9 mouse cellular contexts compared by ENCODE assay signal in the genomic region with DNA sequence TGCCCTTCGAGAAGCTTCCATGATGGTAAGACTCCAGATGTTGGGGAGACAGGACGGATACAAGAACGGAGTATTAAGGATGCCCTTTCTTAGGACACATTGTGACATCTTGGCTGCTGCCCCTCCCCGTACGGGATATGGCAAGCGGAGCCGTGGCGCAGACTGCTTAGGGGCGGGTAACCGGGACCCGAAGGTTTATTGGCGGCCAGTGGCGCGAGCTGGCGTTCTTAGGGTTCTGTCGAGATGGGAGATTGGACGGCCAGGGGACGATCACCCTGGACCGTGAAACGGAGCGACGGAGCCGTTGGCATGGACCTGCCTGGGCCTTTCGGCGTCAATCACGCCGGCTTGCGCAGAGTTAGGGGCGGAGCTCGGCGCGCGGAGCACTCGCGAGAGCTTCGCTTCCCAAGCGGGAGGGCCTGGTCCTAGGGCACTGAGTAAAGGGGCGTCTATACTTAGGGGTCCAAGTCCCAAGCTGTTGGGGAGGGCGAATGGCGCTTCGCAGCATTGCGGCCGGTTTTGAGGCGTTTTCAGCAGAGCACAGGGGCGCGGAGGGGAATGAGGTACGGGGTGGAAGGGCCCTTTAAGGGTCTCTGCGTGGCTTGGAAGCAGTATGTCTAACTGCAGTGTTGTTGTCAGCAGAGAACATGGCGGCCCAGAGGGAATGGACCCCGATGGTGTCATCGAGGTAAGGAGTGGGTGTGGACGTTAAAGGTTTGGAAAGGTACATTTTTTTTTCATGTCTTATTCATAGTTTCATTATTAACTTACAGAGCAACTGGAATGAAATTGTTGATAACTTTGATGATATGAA. TPM values are rescaled to one million over a fixed set of nuclear protein-coding genes. Genes with fewer than 3 reads are reported as not detected.
A peak's percentile ranks its signal among the peaks of the same experiment; 100 is the strongest.
DNase-seq lines count a peak whose midpoint lies in the region; ATAC-seq and TF ChIP-seq lines count a peak whose summit lies in the region.
"Had no signal": no experiment of that assay in that cellular context is flagged by ENCODE, and none has a peak within 500 bp of the region (broad histone marks: within the 10 kb centered on the region; RNA-seq: fewer than 3 reads in every experiment).

No protein-coding gene starts in this region.

- H3K27me3 ChIP-seq in ES-Bruce4 (ENCODE audit: control insufficient read depth, insufficient read depth, low read length, poor library complexity, severe bottlenecking): no peaks in the 10 kb centered on the region
- H3K27me3 ChIP-seq in forebrain, embryonic 16.5 days (replicated peaks; ENCODE audit: control insufficient read depth, insufficient read depth, low read length): no peaks in the 10 kb centered on the region

- TF ChIP-seq POLR2A in ES-Bruce4 (IDR thresholded peaks at IDR 0.05; ENCODE audit: insufficient read depth, low read length): no peak
- peak; percentile 98 for TF ChIP-seq POLR2A in lung, adult 2 months (IDR thresholded peaks at IDR 0.05; ENCODE audit: borderline replicate concordance, extremely low read depth, low read depth, low read length)

- H3K9me3 ChIP-seq in ES-Bruce4 (replicated peaks; ENCODE audit: control insufficient read depth, insufficient read depth, low read length, poor library complexity, severe bottlenecking): no peaks in the 10 kb centered on the region
- H3K9me3 ChIP-seq in forebrain, embryonic 16.5 days (ENCODE audit: control insufficient read depth, low read length): no peaks in the 10 kb centered on the region

- ATAC-seq in forebrain, embryonic 16.5 days: peak; percentile 93
- peak; percentile 40; the same call in 1 of the 2 replicates for ATAC-seq in neutrophil, adult 5-6 weeks (ENCODE audit: extremely low read depth, insufficient number of reproducible peaks, low FRiP score, poor library complexity, severe bottlenecking)

- peak overlapping the region; percentile 90 for H3K4me3 ChIP-seq in ES-Bruce4 (ENCODE audit: low read depth, low read length)
- H3K4me3 ChIP-seq in forebrain, embryonic 16.5 days (replicated peaks; ENCODE audit: low read length): peak overlapping the region; percentile 100
- H3K4me3 ChIP-seq in layer of hippocampus, adult 2 months: peak overlapping the region; percentile 100
- H3K4me3 ChIP-seq in lung, adult 2 months (replicated peaks; ENCODE audit: extremely low read depth, low read depth, low read length): peak overlapping the region; percentile 100

- TF ChIP-seq CTCF in ES-Bruce4 (IDR thresholded peaks at IDR 0.05; ENCODE audit: low read depth, low read length): no peak
- no peak for TF ChIP-seq CTCF in layer of hippocampus, adult 2 months (conservative IDR thresholded peaks at IDR 0.05)
- TF ChIP-seq CTCF in lung, adult 2 months (IDR thresholded peaks at IDR 0.05; ENCODE audit: insufficient read depth, low read length): no peak

- H3K4me2 ChIP-seq in forebrain, embryonic 16.5 days (ENCODE audit: low read length): peak overlapping the region; percentile 90

- DNase-seq in cerebellum, adult 18-20 months: peak; percentile 84 to 85
- peak; percentile 77 for DNase-seq in heart, postnatal 25 days (ENCODE audit: low spot score)
- DNase-seq in layer of hippocampus, adult 2 months (ENCODE audit: low spot score in 2 of 2): peak; percentile 78 to 81
- DNase-seq in lung, adult 2 months: peak; percentile 83
- peak; percentile 85 for DNase-seq in testis, postnatal 14 days (ENCODE audit: low spot score)

- TF ChIP-seq EP300 in ES-Bruce4 (IDR thresholded peaks at IDR 0.05; ENCODE audit: insufficient read depth, low read depth, low read length): 0 out of 2 replicates have a peak, but pooled peaks have one; percentile 16

- intact Hi-C loops in heart, postnatal 25 days (cut with DNase I): loop anchor here (1.0 to 5.0 kb wide), 3 partner anchors 19 to 251 kb away; a partner anchor contains a TSS

- no peaks in the 10 kb centered on the region for H3K4me1 ChIP-seq in ES-Bruce4 (ENCODE audit: control insufficient read depth, insufficient read depth, low read length)
- peaks cover 34% of the 10 kb centered on the region for H3K4me1 ChIP-seq in forebrain, embryonic 16.5 days (replicated peaks; ENCODE audit: control insufficient read depth, insufficient read depth, low read length)
- peaks cover 9% of the 10 kb centered on the region for H3K4me1 ChIP-seq in lung, adult 2 months (ENCODE audit: control insufficient read depth, insufficient read depth, low read length)

- H3K27ac ChIP-seq in ES-Bruce4 (ENCODE audit: insufficient read depth, low read length): peak overlapping the region; percentile 95
- peak overlapping the region; percentile 99 for H3K27ac ChIP-seq in forebrain, embryonic 16.5 days (ENCODE audit: low read length)
- peak overlapping the region; percentile 100 for H3K27ac ChIP-seq in layer of hippocampus, adult 2 months

- under 1% methylated on average over 52 of the region's 52 CpGs for WGBS in forebrain, embryonic 16.5 days
- under 1% methylated on average over 52 of the region's 52 CpGs for WGBS in lung, adult 2 months

- peak overlapping the region; percentile 96 for H3K9ac ChIP-seq in ES-Bruce4 (ENCODE audit: low read depth, poor library complexity, severe bottlenecking)
- peak overlapping the region; percentile 100 for H3K9ac ChIP-seq in forebrain, embryonic 16.5 days (replicated peaks; ENCODE audit: low read depth, low read length)

- H3K36me3 ChIP-seq in ES-Bruce4 (ENCODE audit: control insufficient read depth, insufficient read depth, low read length, poor library complexity, severe bottlenecking): peaks cover 55% of the 10 kb centered on the region
- H3K36me3 ChIP-seq in forebrain, embryonic 16.5 days (ENCODE audit: control insufficient read depth, insufficient read depth): peaks cover 28% of the 10 kb centered on the region

RNA-seq across cellular contexts. Expression of a gene that starts 0.9 kb away (rescaled TPM):
- polyA plus RNA-seq in ES-Bruce4 (2011; ENCODE audit: insufficient read depth, insufficient read length, low read depth, missing spikeins): 967 and 1,069 TPM in 2 replicates
- polyA plus RNA-seq in forebrain, embryonic 16.5 days (2015; fragmentation: Nextera tagmentation; extraction: Ambion mirVana): 378 and 390 TPM in 2 replicates
- 100 to 1,000 TPM; 300 to 346 TPM for total RNA-seq in heart, postnatal 25 days (2021)
- 100 to 1,000 TPM; 923 to 956 TPM for total RNA-seq in layer of hippocampus, adult 2 months (2021)
- 71.3 and 141 TPM in 2 replicates for polyA plus RNA-seq in lung, adult 2 months (2012; rRNA removed)
- total RNA-seq in neutrophil, adult 5-6 weeks (2017): 1,840 and 1,846 TPM in 2 replicates

RNA-seq across cellular contexts. Expression of a gene that starts 19.4 kb away (rescaled TPM):
- polyA plus RNA-seq in ES-Bruce4 (2011; ENCODE audit: insufficient read depth, insufficient read length, low read depth, missing spikeins): 71.2 and 73.8 TPM in 2 replicates
- 67.2 and 79.4 TPM in 2 replicates for polyA plus RNA-seq in forebrain, embryonic 16.5 days (2015; fragmentation: Nextera tagmentation; extraction: Ambion mirVana)
- total RNA-seq in heart, postnatal 25 days (2021): 1 to 10 TPM; 6.6 to 6.8 TPM
- 1 to 10 TPM; 4.8 to 5.3 TPM for total RNA-seq in layer of hippocampus, adult 2 months (2021)
- 0.15 and 0.57 TPM in 2 replicates for polyA plus RNA-seq in lung, adult 2 months (2012; rRNA removed)
- 6.8 and 7.1 TPM in 2 replicates for total RNA-seq in neutrophil, adult 5-6 weeks (2017)

RNA-seq across cellular contexts. Expression of a gene that starts 38.2 kb away (rescaled TPM):
- not detected in 2 replicates for polyA plus RNA-seq in ES-Bruce4 (2011; ENCODE audit: insufficient read depth, insufficient read length, low read depth, missing spikeins)
- not detected in 2 replicates for polyA plus RNA-seq in forebrain, embryonic 16.5 days (2015; fragmentation: Nextera tagmentation; extraction: Ambion mirVana)
- 10 to 100 TPM in 1 of 2 experiments, 1 to 10 TPM in 1; 3.0 to 11.3 TPM for total RNA-seq in heart, postnatal 25 days (2021)
- total RNA-seq in layer of hippocampus, adult 2 months (2021): not detected
- polyA plus RNA-seq in lung, adult 2 months (2012; rRNA removed): 19.3 and 57.0 TPM in 2 replicates
- not detected in 2 replicates for total RNA-seq in neutrophil, adult 5-6 weeks (2017)

RNA-seq across cellular contexts. Expression of a gene that starts 50.5 kb away (rescaled TPM):
- 1.1 TPM in 1 of 2 replicates, not detected in the other for polyA plus RNA-seq in ES-Bruce4 (2011; ENCODE audit: insufficient read depth, insufficient read length, low read depth, missing spikeins)
- polyA plus RNA-seq in forebrain, embryonic 16.5 days (2015; fragmentation: Nextera tagmentation; extraction: Ambion mirVana): not detected in 2 replicates
- total RNA-seq in heart, postnatal 25 days (2021): not detected
- not detected for total RNA-seq in layer of hippocampus, adult 2 months (2021)
- polyA plus RNA-seq in lung, adult 2 months (2012; rRNA removed): 0.12 and 0.14 TPM in 2 replicates
- total RNA-seq in neutrophil, adult 5-6 weeks (2017): not detected in 2 replicates
- polyA plus RNA-seq: large intestine, adult 2 months had no signal

Comparison
In these comparisons a context has a peak if more than half of its experiments do, and no peak if none do; other contexts are left out.
1. Peak in every context shown above with its lines: DNase-seq, ATAC-seq, H3K4me3 ChIP-seq and H3K27ac ChIP-seq.